Mouse (Mus musculus) hindbrain, embryonic 15.5 days (tissue): ENCODE measurements at regions not wholly inside any gene's neighbourhood (a gene's known extent, or its start where the extent isn't known, plus 50 kb on each side); places are given as distances from the start of the nearest gene placed in this dataset.

ENCODE experiments used
- ATAC-seq: fragments of 200-750 bp; cut with Nextera tagmentation; 2 replicates; pipeline ENCODE4 v1.8.0; 2017; ENCODE audit warnings: low read depth, moderate number of reproducible peaks, moderate TSS enrichment; ENCODE audit not compliant: low FRiP score
- H3K27ac ChIP-seq: fragments of 300-500 bp; sonication (generic); replicated peaks from 2 replicates; pipeline ENCODE4 v1.5.1; 2015; ENCODE audit warnings: mild to moderate bottlenecking, inconsistent platforms
- H3K27me3 ChIP-seq: fragments of 300-500 bp; sonication (generic); 2 replicates; pipeline ENCODE4 v1.6.1; 2015; ENCODE audit warnings: control low read depth, inconsistent platforms
- H3K36me3 ChIP-seq: fragments of 300-500 bp; sonication (generic); 2 replicates; pipeline ENCODE4 v1.6.1; 2015; ENCODE audit warnings: control low read depth, inconsistent platforms
- H3K4me1 ChIP-seq: fragments of 300-500 bp; sonication (generic); replicated peaks from 2 replicates; pipeline ENCODE4 v1.6.1; 2015; ENCODE audit warnings: control low read depth, inconsistent platforms
- H3K4me2 ChIP-seq: fragments of 300-500 bp; sonication (generic); 2 replicates; pipeline ENCODE4 v1.6.1; 2015; ENCODE audit warnings: moderate library complexity, mild to moderate bottlenecking, inconsistent platforms
- H3K4me3 ChIP-seq: fragments of 300-500 bp; sonication (generic); 2 replicates; pipeline ENCODE4 v1.5.1; 2015; ENCODE audit warnings: mild to moderate bottlenecking, inconsistent platforms
- H3K9ac ChIP-seq: fragments of 300-500 bp; sonication (generic); 2 replicates; pipeline ENCODE4 v1.6.1; 2015; ENCODE audit warnings: inconsistent platforms
- H3K9me3 ChIP-seq: fragments of 300-500 bp; sonication (generic); 2 replicates; pipeline ENCODE4 v1.6.1; 2016; ENCODE audit warnings: control low read depth, inconsistent platforms
- WGBS: fragments of 180-500 bp; shearing (Covaris S2); methylation state at CpG from one replicate; pipeline ENCODE4 v1.1.7; 2015; 5-methylcytosine and 5-hydroxymethylcytosine counted together

- no peak overlapping the region for H3K4me3 ChIP-seq
- no peak for ATAC-seq
- no peaks in the 10 kb centered on the region for H3K4me1 ChIP-seq
- no peak overlapping the region for H3K27ac ChIP-seq
- H3K27me3 ChIP-seq, result no peaks in the 10 kb centered on the region
- H3K9me3 ChIP-seq, result no peaks in the 10 kb centered on the region
- H3K4me2 ChIP-seq, result no peak overlapping the region
- no peak overlapping the region for H3K9ac ChIP-seq
- no peaks in the 10 kb centered on the region for H3K36me3 ChIP-seq
- 59% methylated on average over 8 of the region's 8 CpGs for WGBS
Measured at GRCm38 (mm10) chr13:60000618-60001347, 176.4 kb downstream of the Gas1 start.

GRCm38 (mm10) chr13:59997431-59997830 lies 174.5 kb upstream of the Tut7 start:
- no peaks in the 10 kb centered on the region for H3K36me3 ChIP-seq
- H3K27me3 ChIP-seq, result no peaks in the 10 kb centered on the region
- H3K27ac ChIP-seq, result no peak overlapping the region
- H3K4me1 ChIP-seq, result no peaks in the 10 kb centered on the region
- ATAC-seq, result no peak
- no peak overlapping the region for H3K4me3 ChIP-seq
- H3K9ac ChIP-seq, result no peak overlapping the region
- WGBS, result 88% methylated on average over 3 of the region's 3 CpGs
- H3K9me3 ChIP-seq, result no peaks in the 10 kb centered on the region
- no peak overlapping the region for H3K4me2 ChIP-seq

GRCm38 (mm10) chr13:59996146-59996814 lies 173.3 kb upstream of the Tut7 start:
- Histone ChIP-seq H3K36me3 (no peaks in the 10 kb centered on the region), H3K9me3 (no peaks in the 10 kb centered on the region), H3K27me3 (no peaks in the 10 kb centered on the region), H3K9ac (no peak overlapping the region), H3K4me1 (no peaks in the 10 kb centered on the region), H3K4me3 (no peak overlapping the region), H3K4me2 (no peak overlapping the region), H3K27ac (no peak overlapping the region)
- 84% methylated on average over 13 of the region's 13 CpGs for WGBS
- ATAC-seq, result no peak

- WGBS, result 55% methylated on average over 11 of the region's 11 CpGs
- Histone ChIP-seq H3K4me2 (no peak overlapping the region), H3K9ac (no peak overlapping the region), H3K4me3 (no peak overlapping the region), H3K27ac (no peak overlapping the region), H3K36me3 (no peaks in the 10 kb centered on the region), H3K27me3 (no peaks in the 10 kb centered on the region), H3K4me1 (no peaks in the 10 kb centered on the region), H3K9me3 (no peaks in the 10 kb centered on the region)
- ATAC-seq, result peak; percentile 56; the same call in 1 of the 2 replicates
Measured at GRCm38 (mm10) chr13:59992780-59993501, 170.0 kb upstream of the Tut7 start.

GRCm38 (mm10) chr13:59992346-59992745 lies 169.4 kb upstream of the Tut7 start:
- H3K4me2 ChIP-seq, result no peak overlapping the region
- no peak overlapping the region for H3K9ac ChIP-seq
- no peak overlapping the region for H3K27ac ChIP-seq
- H3K36me3 ChIP-seq, result no peaks in the 10 kb centered on the region
- no peaks in the 10 kb centered on the region for H3K9me3 ChIP-seq
- no peaks in the 10 kb centered on the region for H3K27me3 ChIP-seq
- no peaks in the 10 kb centered on the region for H3K4me1 ChIP-seq
- no peak for ATAC-seq
- H3K4me3 ChIP-seq, result no peak overlapping the region

GRCm38 (mm10) chr13:59990402-59991280 lies 167.7 kb upstream of the Tut7 start:
- ATAC-seq, result no peak
- 66% methylated on average over 10 of the region's 10 CpGs for WGBS
- Histone ChIP-seq H3K36me3 (no peaks in the 10 kb centered on the region), H3K4me3 (no peak overlapping the region), H3K9ac (no peak overlapping the region), H3K9me3 (no peaks in the 10 kb centered on the region), H3K4me2 (no peak overlapping the region), H3K27me3 (no peaks in the 10 kb centered on the region), H3K27ac (no peak overlapping the region), H3K4me1 (no peaks in the 10 kb centered on the region)

GRCm38 (mm10) chr13:59988393-59988965 lies 165.5 kb upstream of the Tut7 start:
- Histone ChIP-seq H3K27ac (no peak overlapping the region), H3K36me3 (no peaks in the 10 kb centered on the region), H3K4me1 (no peaks in the 10 kb centered on the region), H3K9me3 (no peaks in the 10 kb centered on the region), H3K27me3 (no peaks in the 10 kb centered on the region), H3K4me2 (no peak overlapping the region), H3K9ac (no peak overlapping the region), H3K4me3 (no peak overlapping the region)
- no peak for ATAC-seq
- 91% methylated on average over 7 of the region's 7 CpGs for WGBS

- H3K4me3 ChIP-seq, result no peak overlapping the region
- H3K9me3 ChIP-seq, result no peaks in the 10 kb centered on the region
- WGBS, result 63% methylated on average over 5 of the region's 5 CpGs
- peaks cover 8% of the 10 kb centered on the region for H3K4me1 ChIP-seq
- H3K36me3 ChIP-seq, result no peaks in the 10 kb centered on the region
- no peak overlapping the region for H3K9ac ChIP-seq
- H3K27ac ChIP-seq, result no peak overlapping the region
- peak; percentile 31; the same call in 1 of the 2 replicates for ATAC-seq
- H3K27me3 ChIP-seq, result no peaks in the 10 kb centered on the region
- no peak overlapping the region for H3K4me2 ChIP-seq
Measured at GRCm38 (mm10) chr13:59976425-59976824, 153.5 kb upstream of the Tut7 start.

- no peaks in the 10 kb centered on the region for H3K27me3 ChIP-seq
- no peak overlapping the region for H3K27ac ChIP-seq
- peaks cover 16% of the 10 kb centered on the region for H3K4me1 ChIP-seq
- H3K9me3 ChIP-seq, result no peaks in the 10 kb centered on the region
- H3K4me3 ChIP-seq, result 0 out of 2 replicates have a peak overlapping the region, but pooled peaks have one; percentile 1
- H3K9ac ChIP-seq, result no peak overlapping the region
- H3K4me2 ChIP-seq, result peak overlapping the region; percentile 46
- ATAC-seq, result no peak; the same call in 1 of the 2 replicates
- 30% methylated on average over 9 of the region's 9 CpGs for WGBS
- H3K36me3 ChIP-seq, result no peaks in the 10 kb centered on the region
Measured at GRCm38 (mm10) chr13:59972093-59972427, 149.1 kb upstream of the Tut7 start.

GRCm38 (mm10) chr13:59971231-59972092 lies 148.5 kb upstream of the Tut7 start:
- H3K4me3 ChIP-seq, result 0 out of 2 replicates have a peak overlapping the region, but pooled peaks have one; percentile 1

GRCm38 (mm10) chr13:59970430-59970829 lies 147.5 kb upstream of the Tut7 start:
- Histone ChIP-seq H3K4me1 (peaks cover 16% of the 10 kb centered on the region), H3K9me3 (no peaks in the 10 kb centered on the region), H3K4me3 (no peak overlapping the region), H3K36me3 (no peaks in the 10 kb centered on the region), H3K27me3 (no peaks in the 10 kb centered on the region), H3K27ac (no peak overlapping the region), H3K4me2 (no peak overlapping the region), H3K9ac (no peak overlapping the region)
- ATAC-seq, result no peak
- WGBS, result 58% methylated on average over 6 of the region's 6 CpGs

More at GRCm38 (mm10) chr13:59971231-59972092, 148.5 kb upstream of the Tut7 start:
- Histone ChIP-seq H3K4me2 (peak overlapping the region; percentile 46), H3K27me3 (no peaks in the 10 kb centered on the region), H3K4me1 (peaks cover 16% of the 10 kb centered on the region), H3K9me3 (no peaks in the 10 kb centered on the region), H3K9ac (no peak overlapping the region), H3K36me3 (no peaks in the 10 kb centered on the region), H3K27ac (no peak overlapping the region)
- 1% methylated on average over 25 of the region's 25 CpGs for WGBS
- peak; percentile 61; the same call in 1 of the 2 replicates for ATAC-seq
